Comparison of ENCODE assay signal across 9 mouse cellular contexts in the genomic region with DNA sequence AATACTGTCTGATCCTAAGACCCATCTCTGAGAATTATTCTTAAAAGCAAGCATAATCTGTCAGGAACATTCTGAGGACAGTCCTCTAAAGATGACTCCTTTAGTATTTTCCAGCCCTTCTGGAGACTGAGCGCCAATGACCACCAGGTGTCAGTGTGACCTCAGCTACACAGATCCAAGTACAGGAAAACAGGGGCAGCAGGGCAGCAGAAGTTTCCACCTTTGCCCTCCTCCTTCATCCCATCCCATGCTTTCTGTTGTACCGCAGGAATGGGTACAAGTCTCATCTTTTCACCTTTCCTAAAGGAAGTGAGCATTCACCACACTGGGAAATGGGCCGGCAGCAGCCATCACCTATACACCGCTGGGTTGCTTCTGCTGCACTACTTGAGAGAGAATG. TPM values are rescaled to one million over a fixed set of nuclear protein-coding genes. Genes with fewer than 3 reads are reported as not detected.
A peak's percentile ranks its signal among the peaks of the same experiment; 100 is the strongest.
DNase-seq lines count a peak whose midpoint lies in the region; ATAC-seq and TF ChIP-seq lines count a peak whose summit lies in the region.
"Had no signal": no experiment of that assay in that cellular context is flagged by ENCODE, and none has a peak within 500 bp of the region (broad histone marks: within the 10 kb centered on the region; RNA-seq: fewer than 3 reads in every experiment).

No protein-coding gene starts in this region.

- 53% methylated on average over 4 of the region's 4 CpGs for WGBS in lung, embryonic 16.5 days

- TF ChIP-seq EP300 in MEL (IDR thresholded peaks at IDR 0.05; ENCODE audit: low read depth in 1 of 2, low read length in 2 of 2), result no peak

- no peak overlapping the region for H3K27ac ChIP-seq in MEL (ENCODE audit: control insufficient read depth, low read depth, low read length)
- H3K27ac ChIP-seq in lung, embryonic 16.5 days (ENCODE audit: low read length), result no peak overlapping the region
- H3K27ac ChIP-seq: heart, embryonic 13.5 days had no signal

- peaks cover 11 to 21% of the 10 kb centered on the region in 2 experiments for H3K4me1 ChIP-seq in MEL (ENCODE audit: control insufficient read depth in 1 of 2, insufficient read depth in 2 of 2, low read length in 2 of 2)
- H3K4me1 ChIP-seq in lung, embryonic 16.5 days (replicated peaks; ENCODE audit: control insufficient read depth, insufficient read depth, low read length), result no peaks in the 10 kb centered on the region
- H3K4me1 ChIP-seq: heart, embryonic 13.5 days had no signal

- H3K9ac ChIP-seq in MEL (ENCODE audit: control insufficient read depth, low read depth, low read length, poor library complexity, severe bottlenecking), result no peak overlapping the region
- H3K9ac ChIP-seq in lung, embryonic 16.5 days (ENCODE audit: low read length), result no peak overlapping the region
- H3K9ac ChIP-seq: heart, embryonic 13.5 days had no signal

- no peaks in the 10 kb centered on the region for H3K27me3 ChIP-seq in MEL (ENCODE audit: control insufficient read depth in 1 of 2, insufficient read depth in 2 of 2, low read length in 2 of 2)
- H3K27me3 ChIP-seq in lung, embryonic 16.5 days (ENCODE audit: control insufficient read depth, insufficient read depth, low read depth, low read length), result no peaks in the 10 kb centered on the region
- H3K27me3 ChIP-seq: heart, embryonic 13.5 days had no signal

- DNase-seq in A20 (ENCODE audit: low read depth, low spot score) (peak; percentile 57), MEL (ENCODE audit: low read depth, low spot score) (peak; percentile 55)
- DNase-seq in cerebellum, adult 18-20 months, result peak; percentile 54 to 75
- peak; percentile 52 for DNase-seq in gastrocnemius, adult 18-20 months (ENCODE audit: low spot score)
- DNase-seq in kidney, postnatal 10 days, result peak; percentile 82
- DNase-seq in retina, embryonic 14.5 days (ENCODE audit: low spot score), result peak; percentile 82
- DNase-seq in thymus, postnatal 25 days, result peak; percentile 62

- no peaks in the 10 kb centered on the region for H3K79me2 ChIP-seq in MEL (ENCODE audit: control insufficient read depth, insufficient read depth, low read length, poor library complexity)

- peak; percentile 73 to 82 (median 79) for TF ChIP-seq CTCF in MEL (IDR thresholded peaks at IDR 0.05 in 2 of 3, conservative IDR thresholded peaks at IDR 0.05 in 1 of 3; ENCODE audit: control insufficient read depth in 1 of 3, insufficient read depth in 1 of 3, low read depth in 2 of 3, low read length in 3 of 3, poor library complexity in 1 of 3, severe bottlenecking in 1 of 3)

- ATAC-seq in lung, embryonic 16.5 days (ENCODE audit: low read depth), result peak; percentile 52; the same call in 1 of the 2 replicates

- H3K4me2 ChIP-seq in lung, embryonic 16.5 days (ENCODE audit: low read depth, low read length), result no peak overlapping the region
- H3K4me2 ChIP-seq: heart, embryonic 13.5 days had no signal

- H3K9me3 ChIP-seq in MEL (replicated peaks; ENCODE audit: insufficient read depth, low read length), result no peaks in the 10 kb centered on the region
- no peaks in the 10 kb centered on the region for H3K9me3 ChIP-seq in lung, embryonic 16.5 days (ENCODE audit: control insufficient read depth, low read length)
- H3K9me3 ChIP-seq: heart, embryonic 13.5 days had no signal

- H3K4me3 ChIP-seq in MEL (ENCODE audit: control insufficient read depth in 1 of 2, insufficient read depth in 1 of 2, low read depth in 2 of 2, low read length in 2 of 2), result no peak overlapping the region
- H3K4me3 ChIP-seq in lung, embryonic 16.5 days (ENCODE audit: low read length), result no peak overlapping the region
- H3K4me3 ChIP-seq: heart, embryonic 13.5 days had no signal

- no peak for TF ChIP-seq POLR2A in MEL (IDR thresholded peaks at IDR 0.05; ENCODE audit: control insufficient read depth in 1 of 2, insufficient read depth in 1 of 2, low read depth in 1 of 2, low read length in 2 of 2, poor library complexity in 1 of 2)

- peak; percentile 80 for TF ChIP-seq RAD21 in MEL (IDR thresholded peaks at IDR 0.05; ENCODE audit: low read depth, low read length)

- peaks cover 3 to 31% of the 10 kb centered on the region in 2 experiments for H3K36me3 ChIP-seq in MEL (ENCODE audit: control insufficient read depth in 1 of 2, insufficient read depth in 2 of 2, low read length in 2 of 2)
- peaks cover 7% of the 10 kb centered on the region; the same call in 1 of the 2 replicates for H3K36me3 ChIP-seq in lung, embryonic 16.5 days (ENCODE audit: control insufficient read depth, insufficient read depth, low read length)

TF ChIP-seq in MEL, 35 proteins besides CTCF, POLR2A, EP300 and RAD21:
- TF ChIP-seq KAT2A (conservative IDR thresholded peaks at IDR 0.05; ENCODE audit: low read depth, low read length), result no peak
- TF ChIP-seq SMC3 (IDR thresholded peaks at IDR 0.05; ENCODE audit: low read depth, low read length), result peak; percentile 83
- no peak for TF ChIP-seq JUND (IDR thresholded peaks at IDR 0.05; ENCODE audit: low read depth, low read length)
- TF ChIP-seq UBTF (IDR thresholded peaks at IDR 0.05; ENCODE audit: borderline replicate concordance, insufficient read depth, low read depth, low read length), result no peak
- peak; percentile 61 for TF ChIP-seq ZC3H11A (IDR thresholded peaks at IDR 0.05; ENCODE audit: low read depth, low read length)
- no peak for TF ChIP-seq RCOR1 (IDR thresholded peaks at IDR 0.05; ENCODE audit: low read depth, low read length)
- no peak for TF ChIP-seq HCFC1 (IDR thresholded peaks at IDR 0.05; ENCODE audit: low read depth, low read length)

RNA-seq across cellular contexts. Expression of gene Cyp2d26, which starts 20.7 kb away (rescaled TPM):
- not detected in 2 replicates for total RNA-seq in MEL (2012; rRNA removed)
- polyA plus RNA-seq in MEL (2012; ENCODE audit: insufficient read depth in 1 of 2, insufficient read length in 2 of 2, low read depth in 1 of 2, low replicate concordance in 2 of 2, missing spikeins in 1 of 2), result not detected
- total RNA-seq in gastrocnemius, adult 18-20 months (2021), result under 1 TPM; 0.18 to 0.40 TPM
- 0.31 and 1.4 TPM in 2 replicates for polyA plus RNA-seq in lung, embryonic 16.5 days (2015; fragmentation: Nextera tagmentation; extraction: Ambion mirVana)
- polyA plus RNA-seq: heart, embryonic 13.5 days had no signal

RNA-seq across cellular contexts. Expression of gene Cyp2d40, which starts 50.8 kb away (rescaled TPM):
- total RNA-seq in MEL (2012; rRNA removed), result not detected in 2 replicates
- not detected for polyA plus RNA-seq in MEL (2012; ENCODE audit: insufficient read depth in 1 of 2, insufficient read length in 2 of 2, low read depth in 1 of 2, low replicate concordance in 2 of 2, missing spikeins in 1 of 2)
- total RNA-seq in gastrocnemius, adult 18-20 months (2021), result not detected
- polyA plus RNA-seq in lung, embryonic 16.5 days (2015; fragmentation: Nextera tagmentation; extraction: Ambion mirVana), result not detected in 2 replicates
- polyA plus RNA-seq: heart, embryonic 13.5 days had no signal
